Mouse (Mus musculus) midbrain, embryonic 12.5 days (tissue): Measurements from ENCODE around the gene Supt7l. TPM values are rescaled to one million over a fixed set of nuclear protein-coding genes. Genes with fewer than 3 reads are reported as not detected.
"Not testable (repeated sequence)": the region's sequence is repeated elsewhere in the genome, so short reads cannot be mapped to it uniquely, and the experiment has no call there.

Experiments used
- ATAC-seq: fragments of 200-750 bp; cut with Nextera tagmentation; 2 replicates; pipeline ENCODE4 v1.8.0; 2017; ENCODE audit warnings: low read depth, moderate TSS enrichment, moderate library complexity; ENCODE audit not compliant: low FRiP score
- H3K27ac ChIP-seq: fragments of 300-500 bp; sonication (generic); replicated peaks from 2 replicates; pipeline ENCODE4 v1.5.1; 2016; ENCODE audit warnings: mild to moderate bottlenecking
- H3K27me3 ChIP-seq: fragments of 300-500 bp; sonication (generic); 2 replicates; pipeline ENCODE4 v1.6.1; 2016; ENCODE audit warnings: mild to moderate bottlenecking
- H3K36me3 ChIP-seq: fragments of 300-500 bp; sonication (generic); 2 replicates; pipeline ENCODE4 v1.6.1; 2016
- H3K4me1 ChIP-seq: fragments of 300-500 bp; sonication (generic); 2 replicates; pipeline ENCODE4 v1.6.1; 2016
- H3K4me2 ChIP-seq: fragments of 300-500 bp; sonication (generic); replicated peaks from 2 replicates; pipeline ENCODE4 v1.6.1; 2016; ENCODE audit warnings: mild to moderate bottlenecking, moderate library complexity
- H3K4me3 ChIP-seq: fragments of 300-500 bp; sonication (generic); 2 replicates; pipeline ENCODE4 v1.5.1; 2016; ENCODE audit warnings: mild to moderate bottlenecking
- H3K9ac ChIP-seq: fragments of 300-500 bp; sonication (generic); replicated peaks from 2 replicates; pipeline ENCODE4 v1.6.1; 2016; ENCODE audit warnings: mild to moderate bottlenecking, moderate library complexity
- H3K9me3 ChIP-seq: fragments of 300-500 bp; sonication (generic); 2 replicates; pipeline ENCODE4 v1.6.1; 2016; ENCODE audit warnings: mild to moderate bottlenecking
- WGBS: fragments of 180-500 bp; shearing (Covaris S2); methylation state at CpG from one replicate; pipeline ENCODE4 v1.1.7; 2016; 5-methylcytosine and 5-hydroxymethylcytosine counted together
- polyA plus RNA-seq: library from polyadenylated mRNA; unstranded; fragments of >200 nt; fragmentation: Nextera tagmentation; extraction: Ambion mirVana; gene quantifications from 2 replicates; pipeline ENCODE4 v1.2.1, GENCODE M21; 2016

Gene Supt7l
- polyA plus RNA-seq = 29.9 and 30.4 TPM in 2 replicates

- not testable (repeated sequence) for H3K9me3 ChIP-seq, ATAC-seq, H3K27me3 ChIP-seq
- WGBS = 82% methylated on average over 11 of the region's 11 CpGs
- Histone ChIP-seq H3K4me3 (peak within 1 kb of the TSS; percentile 96), H3K4me2 (peak within 1 kb of the TSS; percentile 97), H3K36me3 (peaks cover 40% of the 10 kb centered on the region), H3K9ac (peak within 1 kb of the TSS; percentile 86), H3K4me1 (peaks cover 21% of the 10 kb centered on the region), H3K27ac (peak within 1 kb of the TSS; percentile 80)
Observed at GRCm38 (mm10) chr5:31527707-31528106, at the start of gene Supt7l. TSS of gene Supt7l (minus strand) at chr5:31527807.

- H3K4me1 ChIP-seq = 0 out of 2 replicates have a peak, but pooled peaks cover under 1% of the 10 kb centered on the region
- H3K9ac ChIP-seq = no peak overlapping the region
- H3K27me3 ChIP-seq = no peaks in the 10 kb centered on the region
- H3K9me3 ChIP-seq = no peaks in the 10 kb centered on the region
- no peak overlapping the region for H3K4me2 ChIP-seq
- no peak overlapping the region for H3K27ac ChIP-seq
- H3K36me3 ChIP-seq = no peaks in the 10 kb centered on the region
- no peak overlapping the region for H3K4me3 ChIP-seq
- no peak for ATAC-seq
- WGBS = 86% methylated on average over 7 of the region's 7 CpGs
Observed at GRCm38 (mm10) chr5:31576539-31576975, 49.0 kb upstream of the Supt7l start.

- 94% methylated on average over 3 of the region's 3 CpGs for WGBS
- no peak overlapping the region for H3K4me3 ChIP-seq
- no peaks in the 10 kb centered on the region for H3K9me3 ChIP-seq
- H3K27ac ChIP-seq = no peak overlapping the region
- H3K9ac ChIP-seq = no peak overlapping the region
- no peaks in the 10 kb centered on the region for H3K27me3 ChIP-seq
- no peaks in the 10 kb centered on the region for H3K36me3 ChIP-seq
- ATAC-seq = no peak
- no peak overlapping the region for H3K4me2 ChIP-seq
- H3K4me1 ChIP-seq = 0 out of 2 replicates have a peak, but pooled peaks cover 5% of the 10 kb centered on the region
Observed at GRCm38 (mm10) chr5:31573722-31574121, 46.1 kb upstream of the Supt7l start.

GRCm38 (mm10) chr5:31571023-31571608 lies 43.5 kb upstream of the Supt7l start:
- Histone ChIP-seq H3K36me3 (no peaks in the 10 kb centered on the region), H3K9me3 (no peaks in the 10 kb centered on the region), H3K4me3 (no peak overlapping the region), H3K27me3 (no peaks in the 10 kb centered on the region), H3K27ac (no peak overlapping the region), H3K9ac (no peak overlapping the region), H3K4me1 (0 out of 2 replicates have a peak, but pooled peaks cover 5% of the 10 kb centered on the region), H3K4me2 (peak overlapping the region; percentile 21; the same call in 1 of the 2 replicates)
- ATAC-seq = no peak
- 18% methylated on average over 20 of the region's 20 CpGs for WGBS

GRCm38 (mm10) chr5:31567951-31568657 lies 40.5 kb upstream of the Supt7l start:
- Histone ChIP-seq H3K36me3 (no peaks in the 10 kb centered on the region), H3K27me3 (no peaks in the 10 kb centered on the region), H3K4me1 (0 out of 2 replicates have a peak, but pooled peaks cover 7% of the 10 kb centered on the region), H3K4me2 (no peak overlapping the region), H3K27ac (no peak overlapping the region), H3K9me3 (no peaks in the 10 kb centered on the region), H3K9ac (no peak overlapping the region), H3K4me3 (no peak overlapping the region)
- ATAC-seq = no peak
- WGBS = 78% methylated on average over 5 of the region's 5 CpGs

GRCm38 (mm10) chr5:31566457-31566856 lies 38.9 kb upstream of the Supt7l start:
- H3K4me2 ChIP-seq = no peak overlapping the region
- no peak for ATAC-seq
- 0 out of 2 replicates have a peak, but pooled peaks cover 6% of the 10 kb centered on the region for H3K4me1 ChIP-seq
- no peaks in the 10 kb centered on the region for H3K9me3 ChIP-seq
- H3K4me3 ChIP-seq = no peak overlapping the region
- peaks cover 9% of the 10 kb centered on the region; the same call in 1 of the 2 replicates for H3K36me3 ChIP-seq
- H3K9ac ChIP-seq = no peak overlapping the region
- WGBS = 53% methylated on average over 3 of the region's 3 CpGs
- H3K27ac ChIP-seq = no peak overlapping the region
- H3K27me3 ChIP-seq = no peaks in the 10 kb centered on the region

GRCm38 (mm10) chr5:31566026-31566425 lies 38.4 kb upstream of the Supt7l start:
- ATAC-seq = no peak
- H3K27ac ChIP-seq = no peak overlapping the region
- no peak overlapping the region for H3K4me3 ChIP-seq
- H3K27me3 ChIP-seq = no peaks in the 10 kb centered on the region
- 77% methylated on average over 7 of the region's 7 CpGs for WGBS
- no peaks in the 10 kb centered on the region for H3K9me3 ChIP-seq
- H3K4me1 ChIP-seq = 0 out of 2 replicates have a peak, but pooled peaks cover 2% of the 10 kb centered on the region
- H3K4me2 ChIP-seq = no peak overlapping the region
- peaks cover 11% of the 10 kb centered on the region; the same call in 1 of the 2 replicates for H3K36me3 ChIP-seq
- H3K9ac ChIP-seq = no peak overlapping the region

GRCm38 (mm10) chr5:31564976-31565375 lies 37.4 kb upstream of the Supt7l start:
- ATAC-seq = no peak
- Histone ChIP-seq H3K36me3 (peaks cover 15% of the 10 kb centered on the region), H3K9ac (no peak overlapping the region), H3K27ac (no peak overlapping the region), H3K4me3 (no peak overlapping the region), H3K9me3 (no peaks in the 10 kb centered on the region), H3K4me2 (no peak overlapping the region), H3K4me1 (0 out of 2 replicates have a peak, but pooled peaks cover 2% of the 10 kb centered on the region), H3K27me3 (no peaks in the 10 kb centered on the region)
- WGBS = 92% methylated on average over 4 of the region's 4 CpGs

GRCm38 (mm10) chr5:31563905-31564304 lies 36.3 kb upstream of the Supt7l start:
- no peak overlapping the region for H3K27ac ChIP-seq
- no peaks in the 10 kb centered on the region for H3K27me3 ChIP-seq
- 0 out of 2 replicates have a peak, but pooled peaks cover 2% of the 10 kb centered on the region for H3K4me1 ChIP-seq
- no peak overlapping the region for H3K4me2 ChIP-seq
- 45% methylated on average over 7 of the region's 7 CpGs for WGBS
- H3K9me3 ChIP-seq = no peaks in the 10 kb centered on the region
- H3K9ac ChIP-seq = no peak overlapping the region
- H3K36me3 ChIP-seq = peaks cover 25% of the 10 kb centered on the region
- H3K4me3 ChIP-seq = no peak overlapping the region
- ATAC-seq = no peak

- Histone ChIP-seq H3K36me3 (peaks cover 25% of the 10 kb centered on the region), H3K27me3 (no peaks in the 10 kb centered on the region), H3K4me1 (0 out of 2 replicates have a peak, but pooled peaks cover 2% of the 10 kb centered on the region), H3K9ac (no peak overlapping the region), H3K27ac (no peak overlapping the region), H3K4me2 (no peak overlapping the region), H3K4me3 (no peak overlapping the region), H3K9me3 (no peaks in the 10 kb centered on the region)
- 12% methylated on average over 6 of the region's 6 CpGs for WGBS
- ATAC-seq = no peak
Observed at GRCm38 (mm10) chr5:31563496-31563895, 35.9 kb upstream of the Supt7l start.

- ATAC-seq = no peak
- 89% methylated on average over 7 of the region's 7 CpGs for WGBS
- no peak overlapping the region for H3K4me2 ChIP-seq
- H3K9ac ChIP-seq = no peak overlapping the region
- H3K9me3 ChIP-seq = no peaks in the 10 kb centered on the region
- H3K27me3 ChIP-seq = no peaks in the 10 kb centered on the region
- H3K36me3 ChIP-seq = peaks cover 32% of the 10 kb centered on the region
- H3K4me3 ChIP-seq = no peak overlapping the region
- no peak overlapping the region for H3K27ac ChIP-seq
- H3K4me1 ChIP-seq = 0 out of 2 replicates have a peak, but pooled peaks cover 2% of the 10 kb centered on the region
Observed at GRCm38 (mm10) chr5:31562036-31562666, 34.5 kb upstream of the Supt7l start.

- Histone ChIP-seq H3K27ac (no peak overlapping the region), H3K27me3 (no peaks in the 10 kb centered on the region), H3K9me3 (no peaks in the 10 kb centered on the region), H3K4me3 (no peak overlapping the region), H3K9ac (no peak overlapping the region), H3K4me2 (no peak overlapping the region), H3K4me1 (0 out of 2 replicates have a peak, but pooled peaks cover 2% of the 10 kb centered on the region), H3K36me3 (peaks cover 45% of the 10 kb centered on the region)
- 92% methylated on average over 2 of the region's 2 CpGs for WGBS
- ATAC-seq = no peak
Observed at GRCm38 (mm10) chr5:31560352-31560751, 32.7 kb upstream of the Supt7l start.
